Mouse (Mus musculus) hindbrain, postnatal 0 days (tissue): ENCODE measurements at regions not wholly inside any gene's neighbourhood (a gene's known extent, or its start where the extent isn't known, plus 50 kb on each side); places are given as distances from the start of the nearest gene placed in this dataset.

Experiments
- ATAC-seq: fragments of 200-750 bp; cut with Nextera tagmentation; 2 replicates; pipeline ENCODE4 v1.8.0; 2017; ENCODE audit warnings: mild to moderate bottlenecking, moderate TSS enrichment, moderate library complexity
- DNase-seq: peaks from one replicate; pipeline ENCODE4 v3.0.0-alpha.2; 2015; ENCODE audit warnings: low spot score
- H3K27ac ChIP-seq: fragments of 300-500 bp; sonication (generic); 2 replicates; pipeline ENCODE4 v1.5.1; 2014; ENCODE audit warnings: mild to moderate bottlenecking
- H3K27me3 ChIP-seq: fragments of 300-500 bp; sonication (generic); 2 replicates; pipeline ENCODE4 v1.6.1; 2014; ENCODE audit warnings: low read length, mixed read lengths; ENCODE audit not compliant: insufficient read depth
- H3K36me3 ChIP-seq: fragments of 300-500 bp; sonication (generic); 2 replicates; pipeline ENCODE4 v1.6.1; 2014; ENCODE audit warnings: low read length, mixed read lengths; ENCODE audit not compliant: insufficient read depth
- H3K4me1 ChIP-seq: fragments of 300-500 bp; sonication (generic); 2 replicates; pipeline ENCODE4 v1.6.1; 2014; ENCODE audit warnings: antibody characterized with exemption, low read length, mixed read lengths; ENCODE audit not compliant: insufficient read depth
- H3K4me2 ChIP-seq: fragments of 300-500 bp; sonication (generic); 2 replicates; pipeline ENCODE4 v1.6.1; 2014; ENCODE audit warnings: low read depth, mild to moderate bottlenecking, low read length, moderate library complexity, mixed read lengths
- H3K4me3 ChIP-seq: fragments of 300-500 bp; sonication (generic); 2 replicates; pipeline ENCODE4 v1.5.1; 2014; ENCODE audit warnings: low read length
- H3K9ac ChIP-seq: fragments of 300-500 bp; sonication (generic); replicated peaks from 2 replicates; pipeline ENCODE4 v1.6.1; 2014; ENCODE audit warnings: mild to moderate bottlenecking, low read length, moderate library complexity, mixed read lengths
- H3K9me3 ChIP-seq: fragments of 300-500 bp; sonication (generic); 2 replicates; pipeline ENCODE4 v1.6.1; 2016; ENCODE audit warnings: low read length, mixed read lengths
- CTCF ChIP-seq: IDR thresholded peaks from 2 replicates; pipeline ENCODE4 v1.5.1; 2016; ENCODE audit warnings: antibody characterized with exemption, control low read depth, low read depth
- WGBS: fragments of 180-500 bp; shearing (Covaris S2); extraction: QIAGEN DNeasy Blood & Tissue Kit; methylation state at CpG from one replicate; pipeline ENCODE4 v1.1.7; 2014; 5-methylcytosine and 5-hydroxymethylcytosine counted together

- WGBS, result 87% methylated on average over 5 of the region's 5 CpGs
- ATAC-seq, result no peak
- no peaks in the 10 kb centered on the region for H3K4me1 ChIP-seq
These were observed 290.6 kb downstream of the Lmx1a start for GRCm38 (mm10) chr1:167979588-167979987.

DNA sequence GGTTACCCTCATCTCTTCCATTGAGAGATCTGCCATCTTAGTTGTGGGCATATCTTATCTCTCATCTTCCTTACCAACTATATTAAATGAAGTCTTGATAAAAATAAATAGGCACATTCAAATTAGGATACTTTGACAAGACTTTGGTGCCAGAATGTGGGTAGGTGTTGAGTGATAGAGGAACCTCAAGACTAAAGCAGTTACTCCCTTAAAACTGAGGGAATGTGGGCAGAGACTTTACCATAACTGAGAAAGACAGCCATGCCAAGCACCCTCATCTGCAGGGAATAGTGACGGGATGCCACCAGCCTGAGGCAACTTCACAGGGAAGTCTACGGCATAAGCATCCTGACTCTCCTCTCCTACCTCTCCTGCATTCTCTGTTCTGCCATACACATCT lies 292.3 kb downstream of the Lmx1a start:
- H3K9me3 ChIP-seq, result no peaks in the 10 kb centered on the region
- no peak overlapping the region for H3K27ac ChIP-seq
- no peaks in the 10 kb centered on the region for H3K4me1 ChIP-seq
- no peaks in the 10 kb centered on the region for H3K27me3 ChIP-seq
- no peak for TF ChIP-seq CTCF
- 94% methylated on average over 2 of the region's 2 CpGs for WGBS
- H3K9ac ChIP-seq, result no peak overlapping the region
- DNase-seq, result no peak
- ATAC-seq, result no peak
- no peak overlapping the region for H3K4me3 ChIP-seq
- H3K4me2 ChIP-seq, result no peak overlapping the region
- no peaks in the 10 kb centered on the region for H3K36me3 ChIP-seq

More at GRCm38 (mm10) chr1:167979588-167979987, 290.6 kb downstream of the Lmx1a start:
- H3K27me3 ChIP-seq, result no peaks in the 10 kb centered on the region
- H3K27ac ChIP-seq, result no peak overlapping the region
- no peaks in the 10 kb centered on the region for H3K9me3 ChIP-seq
- H3K4me2 ChIP-seq, result no peak overlapping the region
- H3K36me3 ChIP-seq, result no peaks in the 10 kb centered on the region
- DNase-seq, result no peak
- no peak overlapping the region for H3K9ac ChIP-seq
- H3K4me3 ChIP-seq, result no peak overlapping the region
- TF ChIP-seq CTCF, result no peak

DNA sequence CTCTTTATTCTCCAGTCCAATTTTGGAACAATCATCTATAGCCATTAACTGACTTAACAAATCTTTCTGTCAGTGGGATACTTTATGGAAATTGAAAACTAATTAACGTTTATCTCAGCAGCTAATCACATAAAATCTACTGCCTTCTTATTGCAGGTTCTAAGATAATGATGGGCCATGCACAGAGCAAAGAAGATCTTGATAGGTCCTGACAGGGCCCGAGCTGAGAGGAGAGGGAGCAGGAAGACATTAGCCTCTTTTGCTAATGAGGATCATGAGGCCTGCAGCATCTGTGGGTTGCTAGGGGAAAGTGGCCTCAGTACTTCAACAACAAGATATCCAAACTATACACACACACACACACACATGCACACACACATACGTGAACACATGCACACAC lies 318.4 kb downstream of the Lmx1a start:
- no peak for DNase-seq
- H3K27me3 ChIP-seq, result no peaks in the 10 kb centered on the region
- no peak overlapping the region for H3K4me3 ChIP-seq
- WGBS, result 76% methylated on average over 3 of the region's 3 CpGs
- no peak overlapping the region for H3K27ac ChIP-seq
- no peaks in the 10 kb centered on the region for H3K9me3 ChIP-seq
- H3K4me1 ChIP-seq, result no peaks in the 10 kb centered on the region
- H3K9ac ChIP-seq, result no peak overlapping the region
- no peaks in the 10 kb centered on the region for H3K36me3 ChIP-seq
- no peak for TF ChIP-seq CTCF
- H3K4me2 ChIP-seq, result no peak overlapping the region
- no peak for ATAC-seq

DNA sequence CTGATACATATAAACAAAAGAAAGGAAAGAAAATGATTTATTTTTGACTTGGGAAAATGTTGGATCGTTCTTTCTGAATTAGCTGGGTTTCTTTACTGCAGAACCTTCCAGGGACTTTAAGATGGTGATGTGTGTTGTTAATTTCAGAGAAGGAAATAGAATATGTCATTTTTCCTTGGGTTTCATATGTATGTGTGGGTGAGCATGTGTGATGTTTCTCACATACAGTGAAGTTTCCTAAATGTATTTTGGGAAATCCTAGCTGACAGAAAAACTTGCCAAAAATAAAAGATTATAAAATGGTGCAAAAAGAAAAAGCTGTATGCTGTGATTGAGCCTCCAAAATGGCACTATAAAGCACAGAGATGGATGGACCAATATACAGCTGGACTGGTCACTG lies 319.2 kb downstream of the Lmx1a start:
- Histone ChIP-seq H3K27ac (no peak overlapping the region), H3K36me3 (no peaks in the 10 kb centered on the region), H3K9me3 (no peaks in the 10 kb centered on the region), H3K27me3 (no peaks in the 10 kb centered on the region), H3K4me3 (no peak overlapping the region), H3K9ac (no peak overlapping the region), H3K4me2 (no peak overlapping the region), H3K4me1 (no peaks in the 10 kb centered on the region)
- DNase-seq (no peak), ATAC-seq (no peak)
- 90% methylated on average over 1 of the region's 1 CpGs for WGBS
- TF ChIP-seq CTCF, result no peak

DNA sequence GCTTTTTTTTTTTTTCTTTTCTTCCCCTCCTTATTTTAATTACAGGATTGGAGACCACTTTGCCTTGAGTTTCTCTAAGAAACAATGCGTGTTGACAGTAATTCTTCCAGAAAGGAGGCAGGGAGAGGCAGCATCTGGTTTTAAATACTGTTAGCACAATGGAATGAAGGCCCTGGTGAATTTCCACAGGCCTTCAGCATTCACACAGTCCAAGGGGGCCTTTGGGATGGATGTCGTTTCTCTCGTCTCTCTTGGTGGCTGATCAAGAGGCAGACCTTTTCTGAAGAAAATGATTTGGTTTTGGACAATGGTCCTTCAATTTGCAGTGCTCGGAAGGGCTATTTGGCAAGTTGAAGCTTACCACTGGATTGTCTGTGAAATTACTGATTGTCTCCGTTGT lies 321.4 kb downstream of the Lmx1a start:
- Histone ChIP-seq H3K4me1 (no peaks in the 10 kb centered on the region), H3K27me3 (no peaks in the 10 kb centered on the region), H3K4me3 (no peak overlapping the region), H3K36me3 (no peaks in the 10 kb centered on the region), H3K4me2 (no peak overlapping the region), H3K9ac (no peak overlapping the region), H3K9me3 (no peaks in the 10 kb centered on the region), H3K27ac (no peak overlapping the region)
- ATAC-seq (no peak), DNase-seq (no peak)
- WGBS, result 51% methylated on average over 5 of the region's 5 CpGs
- no peak for TF ChIP-seq CTCF

GRCm38 (mm10) chr1:168012069-168012468 lies 323.0 kb downstream of the Lmx1a start:
- no peak for TF ChIP-seq CTCF
- no peaks in the 10 kb centered on the region for H3K4me1 ChIP-seq
- DNase-seq, result no peak
- H3K4me3 ChIP-seq, result no peak overlapping the region
- H3K27ac ChIP-seq, result no peak overlapping the region
- H3K4me2 ChIP-seq, result no peak overlapping the region
- H3K9ac ChIP-seq, result no peak overlapping the region
- 73% methylated on average over 4 of the region's 4 CpGs for WGBS
- H3K9me3 ChIP-seq, result no peaks in the 10 kb centered on the region
- no peaks in the 10 kb centered on the region for H3K27me3 ChIP-seq
- no peaks in the 10 kb centered on the region for H3K36me3 ChIP-seq
- ATAC-seq, result no peak

- no peak overlapping the region for H3K27ac ChIP-seq
- H3K4me3 ChIP-seq, result no peak overlapping the region
- 83% methylated on average over 5 of the region's 5 CpGs for WGBS
- H3K27me3 ChIP-seq, result no peaks in the 10 kb centered on the region
- no peak for DNase-seq
- no peak overlapping the region for H3K9ac ChIP-seq
- no peak overlapping the region for H3K4me2 ChIP-seq
- no peak for TF ChIP-seq CTCF
- ATAC-seq, result no peak
- no peaks in the 10 kb centered on the region for H3K9me3 ChIP-seq
- H3K36me3 ChIP-seq, result no peaks in the 10 kb centered on the region
- no peaks in the 10 kb centered on the region for H3K4me1 ChIP-seq
These were observed 323.6 kb downstream of the Lmx1a start for GRCm38 (mm10) chr1:168012611-168013010.
